Mouse (Mus musculus): ENCODE results near the gene Gin1. TPM values are rescaled to one million over a fixed set of nuclear protein-coding genes. Genes with fewer than 3 reads are reported as not detected.
"Not testable (repeated sequence)": the region's sequence is repeated elsewhere in the genome, so short reads cannot be mapped to it uniquely, and the experiment has no call there.

Gene Gin1
- polyA plus RNA-seq (2012; rRNA removed) = 1.9 and 2.7 TPM in 2 replicates

DNA sequence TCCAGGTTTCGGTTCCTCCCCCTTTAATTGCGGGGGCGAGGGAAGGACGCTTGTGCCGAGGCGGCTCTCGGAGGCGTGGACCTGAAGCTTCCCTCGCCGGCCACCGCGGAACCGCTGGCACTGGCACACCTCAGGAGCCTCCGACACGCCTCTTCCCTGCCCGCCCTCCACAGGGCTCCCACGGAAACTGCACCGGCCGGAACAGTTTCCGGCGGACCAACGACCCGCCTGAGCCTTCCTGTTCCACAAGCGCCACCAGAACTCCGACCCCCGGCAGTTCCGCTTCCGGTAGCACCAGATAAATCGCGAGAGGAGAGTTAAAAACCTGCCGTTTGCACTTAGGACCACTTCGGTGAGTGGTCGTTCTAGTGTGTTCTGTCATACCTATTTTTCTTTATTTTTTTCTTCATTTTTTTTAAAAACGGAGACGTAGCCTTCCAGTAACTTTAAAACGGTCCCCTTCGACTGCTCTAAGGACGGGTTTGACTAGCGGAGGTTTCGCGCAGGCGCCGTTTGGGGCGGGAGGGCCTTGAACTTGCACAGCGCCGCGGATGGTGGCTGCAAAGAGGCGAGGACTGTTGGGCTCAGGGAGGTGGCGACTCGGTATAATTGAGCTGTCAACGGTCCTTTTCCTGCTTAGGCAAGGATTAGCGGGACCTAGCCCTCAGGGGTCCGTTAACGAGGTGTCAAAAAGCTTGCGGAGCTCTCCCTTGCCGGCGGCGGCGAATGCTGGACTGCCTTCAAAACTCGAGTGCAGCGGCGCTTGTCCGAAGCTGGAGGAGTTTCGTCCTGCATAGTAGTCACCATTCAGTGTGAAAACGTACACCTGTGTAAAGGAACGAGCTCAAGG, at the start of gene Gin1, which contains the start of gene Ppip5k2:
Gin1 (plus strand) TSS at position 269 of the 850 bp plus-strand sequence.
Ppip5k2 (minus strand) TSS at position 508 of the 850 bp plus-strand sequence.
- peak; percentile 83 for DNase-seq (ENCODE audit: low read depth, low spot score)
- WGBS = under 1% methylated on average over 66 of the region's 66 CpGs

DNA sequence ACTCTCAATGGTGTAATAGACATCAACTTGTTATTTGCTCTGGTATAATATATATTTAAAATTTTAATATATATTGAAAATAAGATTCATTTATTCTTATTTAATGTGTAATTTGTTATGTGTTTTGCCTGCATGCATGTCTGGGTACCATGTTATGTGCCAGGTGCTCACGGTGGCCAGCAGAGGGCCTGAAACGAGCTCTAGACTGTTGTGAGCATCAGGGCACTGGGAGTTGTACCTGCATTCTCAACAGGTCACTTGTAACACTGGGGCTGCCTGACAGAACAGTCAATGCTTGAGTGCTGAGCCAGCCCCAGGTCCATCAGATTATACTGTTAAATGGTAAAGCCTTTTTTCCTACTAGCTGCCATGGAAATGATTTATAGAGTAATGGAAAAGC, 43.2 kb upstream of the Gin1 start:
- no peak for DNase-seq (ENCODE audit: low read depth, low spot score)
- WGBS = 63% methylated on average over 2 of the region's 2 CpGs

GRCm38 (mm10) chr1:97729339-97729738, 40.6 kb upstream of the Gin1 start:
- no peak for DNase-seq (ENCODE audit: low read depth, low spot score)
- WGBS = 60% methylated on average over 1 of the region's 1 CpGs

DNA sequence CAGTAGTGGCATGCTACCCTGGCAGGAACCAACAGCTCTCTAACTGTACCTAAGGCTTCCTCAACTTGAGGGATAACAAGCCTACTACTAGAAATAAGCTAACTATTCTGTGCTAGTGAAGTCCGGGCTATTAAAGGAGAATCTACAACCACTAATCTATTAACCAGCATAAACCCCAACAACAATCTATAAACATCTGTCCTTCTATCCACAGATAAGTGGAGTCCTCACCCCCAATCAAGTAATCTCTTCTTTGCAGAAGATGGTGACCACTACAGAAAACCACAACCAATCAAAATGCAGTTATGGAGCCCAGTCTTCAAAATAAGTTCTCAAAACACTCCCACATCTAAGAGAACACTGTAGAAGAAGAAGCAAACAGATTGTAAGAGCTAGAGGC, 26.9 kb upstream of the Gin1 start:
- no peak for DNase-seq (ENCODE audit: low read depth, low spot score)
- 97% methylated on average over 1 of the region's 1 CpGs for WGBS

DNA sequence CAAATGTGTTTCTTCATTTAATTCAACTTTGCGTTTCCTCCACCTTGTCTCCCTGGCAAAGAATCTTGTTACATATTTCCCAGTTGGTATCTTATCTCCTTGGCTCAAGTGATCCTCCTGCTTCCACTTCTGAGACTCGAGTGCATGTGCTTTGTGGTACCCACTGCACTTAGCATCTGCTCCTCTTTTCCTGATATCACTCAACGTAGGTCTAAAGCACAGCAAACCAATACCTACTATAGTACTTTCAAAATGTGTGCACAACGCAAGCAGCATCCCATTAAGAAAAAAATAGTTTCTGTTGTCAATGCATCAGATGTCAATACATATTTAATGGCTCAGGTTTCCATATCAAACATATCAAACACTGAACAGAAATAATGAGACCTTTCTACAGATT, 24.3 kb upstream of the Gin1 start:
- 90% methylated on average over 4 of the region's 4 CpGs for WGBS
- DNase-seq (ENCODE audit: low read depth, low spot score) = no peak

DNA sequence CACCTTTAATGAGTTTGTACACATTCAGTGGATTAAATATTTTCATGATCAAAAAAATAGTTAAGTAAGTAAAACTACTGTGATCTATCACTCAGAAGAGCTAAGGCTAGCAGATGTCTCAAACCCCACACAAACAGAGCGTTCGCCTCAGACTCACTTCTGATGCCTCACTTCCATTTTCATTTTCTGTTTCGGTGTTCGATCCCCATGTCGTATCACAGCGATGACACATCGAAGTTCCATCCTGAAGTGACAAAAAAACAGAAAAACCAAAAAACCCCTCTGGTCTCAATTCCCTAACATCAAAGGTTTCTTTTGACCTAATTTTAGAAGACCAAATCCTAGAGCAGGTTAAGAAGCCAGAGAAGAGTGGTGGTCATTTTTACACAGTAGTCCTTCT, 23.7 kb upstream of the Gin1 start:
- 96% methylated on average over 7 of the region's 7 CpGs for WGBS
- no peak for DNase-seq (ENCODE audit: low read depth, low spot score)

- no peak for DNase-seq (ENCODE audit: low read depth, low spot score)
- WGBS = 96% methylated on average over 3 of the region's 3 CpGs
Observed at GRCm38 (mm10) chr1:97748163-97748562, 21.8 kb upstream of the Gin1 start.

- DNase-seq (ENCODE audit: low read depth, low spot score) = no peak
Observed at GRCm38 (mm10) chr1:97753216-97753615, 16.8 kb upstream of the Gin1 start.

DNA sequence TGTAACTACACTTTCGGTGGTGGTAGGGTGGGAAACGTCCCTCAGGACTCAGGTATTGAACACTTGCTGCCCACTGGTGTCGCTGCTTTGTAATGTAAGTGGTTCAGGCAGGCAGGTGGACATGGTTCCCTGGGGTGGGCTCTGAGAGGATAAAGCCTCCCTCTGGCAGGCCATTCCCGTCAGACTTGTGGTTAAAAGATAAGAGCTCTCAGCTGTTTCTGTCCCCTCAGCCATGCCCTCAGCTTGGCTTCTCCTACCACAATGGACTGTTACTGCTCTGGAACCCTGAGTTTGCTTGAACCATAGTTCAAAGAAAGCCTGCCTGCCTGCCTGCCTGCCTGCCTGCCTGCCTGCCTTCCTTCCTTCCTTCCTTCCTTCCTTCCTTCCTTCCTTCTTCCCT, 15.6 kb upstream of the Gin1 start:
- WGBS = 83% methylated on average over 4 of the region's 4 CpGs

DNA sequence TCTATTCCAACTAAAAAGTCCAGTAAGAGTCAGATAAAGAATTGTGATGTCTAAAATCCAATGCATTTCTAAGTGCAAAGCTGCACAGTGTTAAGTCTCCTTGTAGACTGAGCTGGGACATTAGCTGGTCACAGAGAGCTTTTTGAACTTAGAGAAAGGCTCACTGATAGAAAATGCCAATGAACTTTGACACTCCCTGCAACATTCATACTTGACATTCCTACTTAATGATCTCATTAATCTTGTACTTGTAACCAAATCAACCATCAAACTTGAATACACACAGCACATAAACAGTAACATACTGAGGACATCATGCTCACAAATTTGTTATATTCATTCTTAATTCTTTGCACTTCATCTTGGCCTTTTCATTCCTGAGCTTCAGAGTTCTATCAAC, 10.1 kb upstream of the Gin1 start:
- DNase-seq (ENCODE audit: low read depth, low spot score) = no peak

More for the DNA sequence above, 15.6 kb upstream of the Gin1 start:
- DNase-seq (ENCODE audit: low read depth, low spot score) = no peak

- 84% methylated on average over 7 of the region's 7 CpGs for WGBS
Observed at GRCm38 (mm10) chr1:97760598-97760997, 9.4 kb upstream of the Gin1 start.

GRCm38 (mm10) chr1:97761477-97761876, 8.5 kb upstream of the Gin1 start:
- 87% methylated on average over 6 of the region's 6 CpGs for WGBS

More at GRCm38 (mm10) chr1:97760598-97760997, 9.4 kb upstream of the Gin1 start:
- no peak for DNase-seq (ENCODE audit: low read depth, low spot score)

GRCm38 (mm10) chr1:97765712-97766111, 4.3 kb upstream of the Gin1 start:
- 43% methylated on average over 4 of the region's 4 CpGs for whole genome bisulfite sequencing
- DNase-seq (ENCODE audit: low read depth, low spot score) = not testable (repeated sequence)

More at GRCm38 (mm10) chr1:97761477-97761876, 8.5 kb upstream of the Gin1 start:
- DNase-seq (ENCODE audit: low read depth, low spot score) = no peak

DNA sequence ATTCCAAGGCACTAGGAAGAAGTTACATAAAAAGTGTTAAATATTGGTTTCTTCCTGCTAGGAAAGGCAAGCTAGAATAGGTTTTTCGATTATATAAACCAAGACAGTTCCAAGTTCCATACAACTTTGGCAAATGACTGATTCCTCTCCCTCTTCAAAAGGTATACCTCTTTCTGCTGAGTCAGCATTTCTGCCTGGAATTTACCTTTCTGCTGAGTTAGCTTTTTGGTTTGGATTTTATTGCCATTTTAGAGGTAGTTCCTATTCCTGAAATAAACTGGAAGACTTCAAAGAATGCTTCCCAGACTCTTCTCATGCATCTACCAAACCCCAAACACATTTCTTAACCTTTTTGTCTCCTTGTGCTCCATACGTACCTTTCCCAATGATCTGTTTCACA, 1.9 kb upstream of the Gin1 start:
- DNase-seq (ENCODE audit: low read depth, low spot score) = no peak
- WGBS = 65% methylated on average over 2 of the region's 2 CpGs

GRCm38 (mm10) chr1:97768906-97769293, 1.1 kb upstream of the Gin1 start:
- WGBS = 2% methylated on average over 7 of the region's 7 CpGs
- no peak for DNase-seq (ENCODE audit: low read depth, low spot score)

GRCm38 (mm10) chr1:97769294-97769903, 573 bp upstream of the Gin1 start:
- DNase-seq (ENCODE audit: low read depth, low spot score) = peak; percentile 53
- WGBS = under 1% methylated on average over 40 of the region's 40 CpGs

- 25% methylated on average over 7 of the region's 7 CpGs for WGBS
- no peak for DNase-seq (ENCODE audit: low read depth, low spot score)
Observed at GRCm38 (mm10) chr1:97771118-97771517, 1.1 kb downstream of the Gin1 start.

GRCm38 (mm10) chr1:97771727-97772126, 1.8 kb downstream of the Gin1 start:
- DNase-seq (ENCODE audit: low read depth, low spot score) = no peak
- 94% methylated on average over 5 of the region's 5 CpGs for WGBS

DNA sequence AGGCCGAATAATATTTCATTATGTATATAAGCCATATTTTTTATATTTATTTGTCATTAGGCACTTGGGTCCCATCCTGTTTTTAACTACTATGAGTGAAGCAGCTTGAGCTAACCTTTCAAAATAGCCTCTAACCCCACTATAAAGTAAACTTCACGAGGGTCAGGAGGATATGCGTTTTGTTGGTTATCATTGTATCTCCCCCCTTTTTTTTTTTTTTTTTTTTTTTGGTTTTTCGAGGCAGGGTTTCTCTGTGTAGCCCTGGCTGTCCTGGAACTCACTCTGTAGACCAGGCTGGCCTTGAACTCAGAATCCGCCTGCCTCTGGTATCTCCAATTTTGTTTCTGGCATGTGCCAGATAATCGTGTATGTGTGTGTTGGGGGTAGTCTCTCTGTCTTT, 3.4 kb downstream of the Gin1 start:
- 85% methylated on average over 6 of the region's 6 CpGs for WGBS
- DNase-seq (ENCODE audit: low read depth, low spot score) = no peak

- DNase-seq (ENCODE audit: low read depth, low spot score) = no peak
- WGBS = 93% methylated on average over 2 of the region's 2 CpGs
Observed at GRCm38 (mm10) chr1:97773973-97774372, 4.0 kb downstream of the Gin1 start.

GRCm38 (mm10) chr1:97781674-97782073, 11.7 kb downstream of the Gin1 start:
- no peak for DNase-seq (ENCODE audit: low read depth, low spot score)
- WGBS = 88% methylated on average over 7 of the region's 7 CpGs

Data from large intestine, adult 2 months (tissue).